Mouse (Mus musculus): ENCODE measurements around the gene Ctla4.

Ctla4 gene

GRCm38 (mm10) chr1:60920493-60921355 is 33.9 kb downstream of the Ctla4 start:
- peak; percentile 42 for DNase-seq (ENCODE audit: low read depth)

- no peak for DNase-seq (ENCODE audit: low read depth)
Measured at GRCm38 (mm10) chr1:60929036-60929435, 42.2 kb downstream of the Ctla4 start.

GRCm38 (mm10) chr1:60930397-60930796 is 43.6 kb downstream of the Ctla4 start:
- DNase-seq (ENCODE audit: low read depth) = no peak

GRCm38 (mm10) chr1:60935968-60936581 is 49.3 kb downstream of the Ctla4 start:
- DNase-seq (ENCODE audit: low read depth) = no peak

GRCm38 (mm10) chr1:60936963-60937711 is 50.3 kb downstream of the Ctla4 start:
- DNase-seq (ENCODE audit: low read depth) = no peak

GRCm38 (mm10) chr1:60938256-60938655 is 51.5 kb downstream of the Ctla4 start:
- no peak for DNase-seq (ENCODE audit: low read depth)

- no peak for DNase-seq (ENCODE audit: low read depth)
Measured at GRCm38 (mm10) chr1:60938974-60939373, 52.2 kb downstream of the Ctla4 start.

- peak; percentile 60 for DNase-seq (ENCODE audit: low read depth)
Measured at GRCm38 (mm10) chr1:60940023-60940422, 53.2 kb downstream of the Ctla4 start.

- no peak for DNase-seq (ENCODE audit: low read depth)
Measured at GRCm38 (mm10) chr1:60940620-60941019, 53.8 kb downstream of the Ctla4 start.

GRCm38 (mm10) chr1:60941056-60942048 is 54.6 kb downstream of the Ctla4 start:
- no peak for DNase-seq (ENCODE audit: low read depth)

- peak; percentile 51 for DNase-seq (ENCODE audit: low read depth)
Measured at GRCm38 (mm10) chr1:60942921-60943320, 56.1 kb downstream of the Ctla4 start.

- DNase-seq (ENCODE audit: low read depth) = no peak
Measured at GRCm38 (mm10) chr1:60945633-60946401, 59.0 kb downstream of the Ctla4 start.

GRCm38 (mm10) chr1:60948112-60948511 is 61.3 kb downstream of the Ctla4 start:
- DNase-seq (ENCODE audit: low read depth) = no peak

GRCm38 (mm10) chr1:60952958-60953357 is 66.2 kb downstream of the Ctla4 start:
- DNase-seq (ENCODE audit: low read depth) = no peak

- no peak for DNase-seq (ENCODE audit: low read depth)
Measured at GRCm38 (mm10) chr1:60953686-60954085, 66.9 kb downstream of the Ctla4 start.

GRCm38 (mm10) chr1:60954759-60955158 is 68.0 kb downstream of the Ctla4 start:
- DNase-seq (ENCODE audit: low read depth) = peak; percentile 58

- no peak for DNase-seq (ENCODE audit: low read depth)
Measured at GRCm38 (mm10) chr1:60955186-60955585, 68.4 kb downstream of the Ctla4 start.

GRCm38 (mm10) chr1:60956196-60956595 is 69.4 kb downstream of the Ctla4 start:
- no peak for DNase-seq (ENCODE audit: low read depth)

- peak; percentile 20 for DNase-seq (ENCODE audit: low read depth)
Measured at GRCm38 (mm10) chr1:60958287-60958686, 71.5 kb downstream of the Ctla4 start.

GRCm38 (mm10) chr1:60959246-60959645 is 72.4 kb downstream of the Ctla4 start:
- DNase-seq (ENCODE audit: low read depth) = no peak

GRCm38 (mm10) chr1:60960451-60960850 is 73.7 kb downstream of the Ctla4 start:
- peak; percentile 82 for DNase-seq (ENCODE audit: low read depth)
